Mouse (Mus musculus) cerebral cortex, adult 2 months (tissue): ENCODE data around the gene Setd3.

Experiments
- WGBS: fragments of 180-500 bp; shearing (Covaris S2); methylation state at CpG from one replicate; pipeline ENCODE4 v1.1.7; 2018; 5-methylcytosine and 5-hydroxymethylcytosine counted together

The Setd3 gene

GRCm38 (mm10) chr12:108135610-108136208 lies 43.4 kb downstream of the Setd3 start:
- WGBS = 71% methylated on average over 6 of the region's 6 CpGs

DNA sequence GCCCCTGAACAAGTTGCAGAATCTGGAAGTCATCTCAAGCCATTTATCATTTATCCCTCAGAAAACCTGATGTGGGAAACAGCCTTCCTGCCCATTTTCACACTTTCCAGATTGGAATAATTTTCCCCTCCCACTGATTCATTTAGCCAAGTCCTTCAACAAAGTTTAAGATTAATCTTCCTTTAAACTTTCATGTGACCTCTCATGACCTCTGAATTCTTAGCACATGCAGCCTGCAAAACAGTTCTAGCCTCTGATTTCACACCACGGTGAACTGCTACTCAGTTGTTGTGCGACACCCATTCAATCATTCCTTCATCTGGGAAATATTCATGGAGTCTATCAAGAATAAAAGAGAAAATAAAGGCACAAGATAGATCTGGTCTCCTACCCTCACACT lies 45.9 kb downstream of the Setd3 start:
- WGBS = 69% methylated on average over 2 of the region's 2 CpGs

DNA sequence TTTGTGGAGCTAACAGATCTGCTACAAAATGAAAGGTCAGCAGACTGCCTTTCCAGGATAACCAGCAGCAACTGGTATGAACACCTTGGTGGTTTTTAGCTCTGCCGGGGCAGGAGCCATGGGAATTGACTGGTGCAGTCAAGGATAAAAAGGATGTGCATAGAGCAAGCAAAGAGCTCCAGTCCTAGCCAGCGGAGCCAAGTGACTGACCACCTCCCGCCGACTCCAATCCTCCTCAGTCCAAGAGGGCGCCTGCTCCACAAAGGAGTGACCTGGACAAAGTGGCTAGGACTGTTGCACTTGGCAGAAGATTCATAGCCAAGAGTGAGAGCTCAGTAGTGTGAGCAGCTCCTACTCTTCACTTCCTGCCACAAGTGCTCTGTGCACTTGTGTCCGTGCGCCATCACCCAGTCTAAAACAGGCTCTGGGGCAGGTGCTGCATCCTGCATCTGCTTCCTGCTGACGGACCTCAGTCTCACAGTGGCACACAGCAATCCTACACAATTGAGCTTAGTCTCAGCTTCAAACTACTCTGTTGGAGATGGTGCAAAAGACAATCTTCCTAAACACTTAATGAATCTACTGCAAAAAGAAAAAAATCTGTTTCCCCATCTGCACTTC lies 46.6 kb downstream of the Setd3 start:
- WGBS = 74% methylated on average over 8 of the region's 8 CpGs

DNA sequence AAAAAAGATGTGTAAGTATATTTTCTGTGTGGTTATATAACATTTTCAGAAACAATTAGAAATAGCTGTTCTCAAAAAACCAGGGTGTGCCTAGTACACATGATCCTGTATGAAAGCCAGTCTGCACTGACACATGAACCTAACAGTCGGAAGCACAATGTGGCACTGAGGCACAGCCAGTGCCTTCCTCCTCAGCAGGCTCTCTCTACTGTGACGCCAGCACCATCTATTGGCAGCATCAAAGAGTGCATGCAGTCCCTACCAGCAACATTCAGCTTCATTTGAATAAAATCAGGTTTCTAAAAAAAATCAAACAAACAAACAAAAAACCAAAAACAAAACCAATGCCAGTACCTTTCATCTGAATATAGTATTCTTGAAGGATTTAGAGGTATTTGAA lies 57.8 kb downstream of the Setd3 start:
- WGBS = 5% methylated on average over 2 of the region's 2 CpGs

DNA sequence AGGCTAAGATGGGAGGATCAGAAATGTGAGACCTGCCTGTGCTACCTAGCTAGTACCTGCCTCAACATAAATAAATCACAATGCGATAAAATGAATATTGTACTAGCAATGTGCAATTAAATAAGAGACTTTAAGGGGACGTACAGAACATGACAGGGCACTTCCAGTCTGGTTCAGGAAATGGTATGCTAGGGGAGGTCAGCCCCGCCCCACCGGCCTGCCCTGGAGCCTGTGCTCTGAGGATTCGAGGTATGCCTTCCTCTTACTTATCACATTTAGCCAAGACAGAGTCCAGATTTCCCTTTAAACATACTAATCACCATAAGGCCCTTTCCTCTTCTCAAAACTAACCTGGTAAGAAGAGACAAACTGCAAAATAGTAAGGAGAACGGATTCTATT lies 58.7 kb downstream of the Setd3 start:
- 84% methylated on average over 6 of the region's 6 CpGs for WGBS

- WGBS = 91% methylated on average over 9 of the region's 9 CpGs
These were observed 59.2 kb downstream of the Setd3 start for GRCm38 (mm10) chr12:108119930-108120329.

- 76% methylated on average over 19 of the region's 19 CpGs for WGBS
These were observed 60.1 kb downstream of the Setd3 start for GRCm38 (mm10) chr12:108118902-108119531.

DNA sequence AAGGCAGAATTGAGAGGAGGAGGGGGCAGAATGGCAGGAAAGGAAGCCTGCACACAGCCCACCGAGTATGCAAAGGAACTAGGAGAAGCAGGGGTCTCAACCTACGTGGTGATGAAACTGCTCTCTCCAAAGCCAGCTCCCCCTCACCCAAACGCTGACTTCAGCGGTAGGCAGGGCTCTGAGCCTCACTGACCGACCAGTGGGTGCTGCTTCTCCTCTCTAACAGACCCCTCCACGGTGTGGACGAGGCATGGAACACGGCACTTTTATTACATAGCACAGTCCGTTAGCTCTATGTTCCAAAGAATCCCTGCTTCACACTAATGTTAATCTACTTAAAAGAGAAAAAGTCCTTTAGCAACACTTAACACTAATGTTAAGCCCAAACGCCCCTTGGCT lies 60.6 kb downstream of the Setd3 start:
- WGBS = 73% methylated on average over 10 of the region's 10 CpGs

- WGBS = 82% methylated on average over 12 of the region's 12 CpGs
These were observed 67.9 kb downstream of the Setd3 start for GRCm38 (mm10) chr12:108111191-108111590.

GRCm38 (mm10) chr12:108110674-108111073 lies 68.4 kb downstream of the Setd3 start:
- WGBS = 84% methylated on average over 3 of the region's 3 CpGs

- 56% methylated on average over 4 of the region's 4 CpGs for WGBS
These were observed 69.4 kb downstream of the Setd3 start for GRCm38 (mm10) chr12:108109732-108110131.

GRCm38 (mm10) chr12:108108591-108108990 lies 70.5 kb downstream of the Setd3 start:
- WGBS = 90% methylated on average over 7 of the region's 7 CpGs

GRCm38 (mm10) chr12:108103292-108103691 lies 75.8 kb downstream of the Setd3 start:
- WGBS = 54% methylated on average over 6 of the region's 6 CpGs

DNA sequence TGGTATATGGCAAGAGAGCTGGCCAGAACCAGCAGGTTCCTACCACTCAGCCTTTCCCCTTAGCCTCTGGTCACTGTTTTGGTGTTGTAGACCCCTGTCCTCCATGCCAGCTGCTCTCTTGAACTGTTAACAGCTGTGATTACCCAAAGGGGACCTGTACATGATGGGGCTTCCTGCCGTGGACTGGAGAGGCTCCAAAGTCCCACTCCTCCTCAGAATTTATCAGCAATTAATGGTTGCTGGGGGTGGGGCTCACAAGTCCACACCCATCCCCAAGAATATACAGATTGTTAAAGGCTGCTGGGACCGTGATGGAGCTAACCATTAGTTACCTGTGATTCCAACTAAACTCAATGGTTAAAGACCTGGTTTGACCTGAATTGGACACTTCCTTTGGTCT lies 77.0 kb downstream of the Setd3 start:
- WGBS = 84% methylated on average over 2 of the region's 2 CpGs

DNA sequence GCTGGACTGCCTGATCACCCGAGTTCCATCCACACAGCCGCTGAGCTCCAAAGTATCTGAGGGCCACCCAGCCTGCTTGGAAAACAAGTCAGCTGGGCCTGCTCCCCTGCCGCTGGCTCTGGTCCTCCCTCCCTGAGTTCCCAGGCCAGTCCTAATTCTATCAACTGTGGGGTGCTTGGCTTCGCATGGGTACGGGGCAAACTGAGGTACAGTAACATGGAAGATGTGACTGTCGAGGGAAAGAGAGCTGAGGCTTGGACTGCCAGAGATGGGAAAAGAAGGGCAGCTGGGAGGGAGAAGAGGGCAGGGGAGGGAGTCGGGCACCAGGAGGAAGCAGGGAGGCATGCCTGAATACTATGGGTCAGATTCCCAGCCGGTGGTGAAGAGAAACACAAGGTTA lies 78.9 kb downstream of the Setd3 start:
- 86% methylated on average over 8 of the region's 8 CpGs for WGBS

GRCm38 (mm10) chr12:108098201-108098980 lies 80.7 kb downstream of the Setd3 start:
- 66% methylated on average over 18 of the region's 18 CpGs for WGBS

GRCm38 (mm10) chr12:108097643-108098042 lies 81.5 kb downstream of the Setd3 start:
- WGBS = 82% methylated on average over 8 of the region's 8 CpGs

DNA sequence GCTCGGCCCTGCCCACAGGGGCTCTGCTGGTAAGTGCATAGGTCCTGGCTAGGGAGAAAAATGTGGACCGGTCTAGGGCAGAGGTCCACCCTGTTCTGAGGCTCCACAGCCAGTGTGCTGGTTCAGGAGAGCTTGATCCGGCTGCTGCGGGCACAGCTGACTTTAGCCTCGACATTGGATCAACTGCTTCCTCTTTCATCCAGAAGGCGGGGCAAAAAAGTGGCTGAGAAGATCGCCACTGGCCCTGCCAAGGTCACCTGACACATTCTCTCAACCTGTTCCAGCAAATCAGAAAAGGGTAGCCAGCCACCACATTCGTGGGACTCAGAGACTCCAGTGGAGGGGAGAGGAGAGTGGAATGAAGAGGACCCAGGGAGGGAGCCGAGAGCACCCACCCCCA lies 90.9 kb downstream of the Setd3 start:
- WGBS = 76% methylated on average over 9 of the region's 9 CpGs

GRCm38 (mm10) chr12:108087489-108087888 lies 91.6 kb downstream of the Setd3 start:
- 59% methylated on average over 2 of the region's 2 CpGs for WGBS

- WGBS = 40% methylated on average over 10 of the region's 10 CpGs
These were observed 100.9 kb downstream of the Setd3 start for GRCm38 (mm10) chr12:108078122-108078752.

DNA sequence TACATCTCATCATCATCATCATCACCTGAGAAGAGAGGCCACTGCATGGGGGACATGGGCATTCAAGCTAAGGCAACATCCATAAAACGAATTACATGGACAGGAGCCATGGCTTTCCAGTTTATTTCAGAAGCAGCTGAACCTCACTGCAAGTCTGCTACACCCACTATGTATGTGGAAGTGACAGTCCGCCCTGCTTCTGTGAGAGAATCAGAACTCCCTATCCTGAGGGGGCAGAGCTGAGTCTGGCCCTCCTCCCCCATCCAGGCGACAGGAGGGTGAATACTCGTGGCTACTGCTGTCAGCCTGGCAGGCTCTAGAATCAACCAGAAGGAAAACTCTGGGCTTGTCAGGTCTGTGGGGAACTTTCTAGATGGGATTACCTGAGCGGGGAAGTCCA lies 106.2 kb downstream of the Setd3 start:
- WGBS = 53% methylated on average over 5 of the region's 5 CpGs
